Mouse (Mus musculus) E14TG2a.4 (cell line): ENCODE measurements around the gene Hoxa10.

ENCODE experiments used
- CTCF ChIP-seq: conservative IDR thresholded peaks from 2 replicates; pipeline ENCODE4 v1.5.1; 2014; ENCODE audit warnings: low read length
- NANOG ChIP-seq: IDR thresholded peaks from 2 replicates; pipeline ENCODE4 v1.6.1; 2014; ENCODE audit warnings: borderline replicate concordance, low read length, mixed read lengths
- POU5F1 ChIP-seq: IDR thresholded peaks from 2 replicates; pipeline ENCODE4 v1.6.1; 2014; ENCODE audit warnings: low read length, borderline replicate concordance

DNA sequence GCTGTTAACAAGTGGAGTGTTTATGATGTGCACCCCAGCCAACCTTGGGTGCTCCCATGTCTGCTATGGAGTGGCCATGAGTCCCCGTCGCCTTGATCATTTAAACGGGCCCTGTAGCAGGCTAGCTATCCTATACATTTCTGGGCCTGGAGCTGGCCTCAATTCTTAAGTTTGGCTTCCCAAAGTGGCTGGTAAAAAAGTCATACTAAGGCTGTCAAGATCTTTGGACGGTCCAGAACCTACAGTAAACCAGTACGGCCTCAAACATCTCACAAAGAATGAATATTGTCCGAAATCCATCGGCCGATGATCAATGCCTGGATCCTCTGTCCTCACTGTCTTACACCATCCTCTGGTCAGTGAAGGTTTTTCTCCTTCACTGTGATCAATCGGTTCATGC, 5.4 kb downstream of the Hoxa10 start:
- no peak for TF ChIP-seq CTCF
- TF ChIP-seq POU5F1: no peak
- TF ChIP-seq NANOG: no peak
